Mouse (Mus musculus): ENCODE measurements at regions not wholly inside any gene's neighbourhood (a gene's known extent, or its start where the extent isn't known, plus 50 kb on each side); places are given as distances from the start of the nearest gene placed in this dataset.

GRCm38 (mm10) chr7:72787306-72787705, 480.9 kb upstream of the Mctp2 start:
- no peaks in the 10 kb centered on the region for H3K27me3 ChIP-seq (ENCODE audit: control insufficient read depth, insufficient read depth, insufficient read length)
- H3K79me3 ChIP-seq (ENCODE audit: low read depth) = no peaks in the 10 kb centered on the region

GRCm38 (mm10) chr7:72788261-72788660, 481.9 kb upstream of the Mctp2 start:
- TF ChIP-seq USF1 (IDR thresholded peaks at IDR 0.05; ENCODE audit: low read depth) = no peak
- TF ChIP-seq MYOG (IDR thresholded peaks at IDR 0.05; ENCODE audit: control insufficient read depth, extremely low read depth, insufficient read length) = no peak
- TF ChIP-seq CEBPB (IDR thresholded peaks at IDR 0.05; ENCODE audit: low read depth) = no peak
- TF ChIP-seq FOSL1 (IDR thresholded peaks at IDR 0.05; ENCODE audit: insufficient read depth, low read length, poor library complexity, severe bottlenecking) = no peak
- TF ChIP-seq MAX (IDR thresholded peaks at IDR 0.05) = no peak
- TF ChIP-seq MYOD1 (IDR thresholded peaks at IDR 0.05; ENCODE audit: control insufficient read depth, insufficient read length, low read depth) = no peak
- no peak for TF ChIP-seq CTCF (IDR thresholded peaks at IDR 0.05; ENCODE audit: control insufficient read depth, insufficient read depth, insufficient read length)
- Histone ChIP-seq H3K79me3 (ENCODE audit: low read depth) (no peaks in the 10 kb centered on the region), H3K27me3 (ENCODE audit: control insufficient read depth, insufficient read depth, insufficient read length) (no peaks in the 10 kb centered on the region), H3K36me3 (ENCODE audit: control insufficient read depth, insufficient read depth) (no peaks in the 10 kb centered on the region), H3K4me3 (ENCODE audit: insufficient read depth, poor library complexity, severe bottlenecking) (no peak overlapping the region), H3K79me2 (ENCODE audit: control insufficient read depth, insufficient read depth) (no peaks in the 10 kb centered on the region), H3ac (ENCODE audit: control insufficient read depth, insufficient read length, low read depth) (no peak overlapping the region)

More at GRCm38 (mm10) chr7:72787306-72787705, 480.9 kb upstream of the Mctp2 start:
- Histone ChIP-seq H3ac (ENCODE audit: control insufficient read depth, insufficient read length, low read depth) (no peak overlapping the region), H3K79me2 (ENCODE audit: control insufficient read depth, insufficient read depth) (no peaks in the 10 kb centered on the region), H3K36me3 (ENCODE audit: control insufficient read depth, insufficient read depth) (no peaks in the 10 kb centered on the region), H3K4me3 (ENCODE audit: insufficient read depth, poor library complexity, severe bottlenecking) (no peak overlapping the region)
- TF ChIP-seq USF1 (IDR thresholded peaks at IDR 0.05; ENCODE audit: low read depth) (no peak), MYOD1 (IDR thresholded peaks at IDR 0.05; ENCODE audit: control insufficient read depth, insufficient read length, low read depth) (no peak), CEBPB (IDR thresholded peaks at IDR 0.05; ENCODE audit: low read depth) (no peak), FOSL1 (IDR thresholded peaks at IDR 0.05; ENCODE audit: insufficient read depth, low read length, poor library complexity, severe bottlenecking) (no peak), CTCF (IDR thresholded peaks at IDR 0.05; ENCODE audit: control insufficient read depth, insufficient read depth, insufficient read length) (no peak), MYOG (IDR thresholded peaks at IDR 0.05; ENCODE audit: control insufficient read depth, extremely low read depth, insufficient read length) (no peak), MAX (IDR thresholded peaks at IDR 0.05) (no peak)

- H3K36me3 ChIP-seq (ENCODE audit: control insufficient read depth, insufficient read depth) = no peaks in the 10 kb centered on the region
- no peaks in the 10 kb centered on the region for H3K79me3 ChIP-seq (ENCODE audit: low read depth)
- TF ChIP-seq CEBPB (IDR thresholded peaks at IDR 0.05; ENCODE audit: low read depth) (no peak), MYOD1 (IDR thresholded peaks at IDR 0.05; ENCODE audit: control insufficient read depth, insufficient read length, low read depth) (no peak), CTCF (IDR thresholded peaks at IDR 0.05; ENCODE audit: control insufficient read depth, insufficient read depth, insufficient read length) (no peak), MAX (IDR thresholded peaks at IDR 0.05) (no peak), MYOG (IDR thresholded peaks at IDR 0.05; ENCODE audit: control insufficient read depth, extremely low read depth, insufficient read length) (no peak), FOSL1 (IDR thresholded peaks at IDR 0.05; ENCODE audit: insufficient read depth, low read length, poor library complexity, severe bottlenecking) (no peak), USF1 (IDR thresholded peaks at IDR 0.05; ENCODE audit: low read depth) (no peak)
- no peak overlapping the region for H3ac ChIP-seq (ENCODE audit: control insufficient read depth, insufficient read length, low read depth)
- H3K27me3 ChIP-seq (ENCODE audit: control insufficient read depth, insufficient read depth, insufficient read length) = no peaks in the 10 kb centered on the region
- no peak overlapping the region for H3K4me3 ChIP-seq (ENCODE audit: insufficient read depth, poor library complexity, severe bottlenecking)
- no peaks in the 10 kb centered on the region for H3K79me2 ChIP-seq (ENCODE audit: control insufficient read depth, insufficient read depth)
Observed at GRCm38 (mm10) chr7:72822142-72822541, 515.7 kb upstream of the Mctp2 start.

GRCm38 (mm10) chr7:72826597-72826996, 520.2 kb upstream of the Mctp2 start:
- Histone ChIP-seq H3K79me2 (ENCODE audit: control insufficient read depth, insufficient read depth) (no peaks in the 10 kb centered on the region), H3K27me3 (ENCODE audit: control insufficient read depth, insufficient read depth, insufficient read length) (no peaks in the 10 kb centered on the region), H3K36me3 (ENCODE audit: control insufficient read depth, insufficient read depth) (no peaks in the 10 kb centered on the region), H3K4me3 (ENCODE audit: insufficient read depth, poor library complexity, severe bottlenecking) (no peak overlapping the region), H3ac (ENCODE audit: control insufficient read depth, insufficient read length, low read depth) (no peak overlapping the region), H3K79me3 (ENCODE audit: low read depth) (no peaks in the 10 kb centered on the region)
- TF ChIP-seq USF1 (IDR thresholded peaks at IDR 0.05; ENCODE audit: low read depth) = no peak
- TF ChIP-seq MYOG (IDR thresholded peaks at IDR 0.05; ENCODE audit: control insufficient read depth, extremely low read depth, insufficient read length) = no peak

- H3K4me3 ChIP-seq (ENCODE audit: insufficient read depth, poor library complexity, severe bottlenecking) = no peak overlapping the region
Observed at GRCm38 (mm10) chr7:72835423-72835822, 529.0 kb upstream of the Mctp2 start.

GRCm38 (mm10) chr7:72836026-72836425, 529.6 kb upstream of the Mctp2 start:
- no peak overlapping the region for H3ac ChIP-seq (ENCODE audit: control insufficient read depth, insufficient read length, low read depth)
- no peaks in the 10 kb centered on the region for H3K36me3 ChIP-seq (ENCODE audit: control insufficient read depth, insufficient read depth)
- no peak overlapping the region for H3K4me3 ChIP-seq (ENCODE audit: insufficient read depth, poor library complexity, severe bottlenecking)
- H3K27me3 ChIP-seq (ENCODE audit: control insufficient read depth, insufficient read depth, insufficient read length) = no peaks in the 10 kb centered on the region
- no peaks in the 10 kb centered on the region for H3K79me2 ChIP-seq (ENCODE audit: control insufficient read depth, insufficient read depth)
- H3K79me3 ChIP-seq (ENCODE audit: low read depth) = no peaks in the 10 kb centered on the region
- TF ChIP-seq MYOG (IDR thresholded peaks at IDR 0.05; ENCODE audit: control insufficient read depth, extremely low read depth, insufficient read length) = no peak
- no peak for TF ChIP-seq MYOD1 (IDR thresholded peaks at IDR 0.05; ENCODE audit: control insufficient read depth, insufficient read length, low read depth)
- TF ChIP-seq FOSL1 (IDR thresholded peaks at IDR 0.05; ENCODE audit: insufficient read depth, low read length, poor library complexity, severe bottlenecking) = no peak
- TF ChIP-seq CTCF (IDR thresholded peaks at IDR 0.05; ENCODE audit: control insufficient read depth, insufficient read depth, insufficient read length) = no peak
- TF ChIP-seq USF1 (IDR thresholded peaks at IDR 0.05; ENCODE audit: low read depth) = no peak
- TF ChIP-seq CEBPB (IDR thresholded peaks at IDR 0.05; ENCODE audit: low read depth) = no peak
- TF ChIP-seq MAX (IDR thresholded peaks at IDR 0.05) = no peak

More at GRCm38 (mm10) chr7:72835423-72835822, 529.0 kb upstream of the Mctp2 start:
- no peaks in the 10 kb centered on the region for H3K79me3 ChIP-seq (ENCODE audit: low read depth)
- H3K36me3 ChIP-seq (ENCODE audit: control insufficient read depth, insufficient read depth) = no peaks in the 10 kb centered on the region
- H3ac ChIP-seq (ENCODE audit: control insufficient read depth, insufficient read length, low read depth) = no peak overlapping the region
- H3K79me2 ChIP-seq (ENCODE audit: control insufficient read depth, insufficient read depth) = no peaks in the 10 kb centered on the region
- TF ChIP-seq USF1 (IDR thresholded peaks at IDR 0.05; ENCODE audit: low read depth) = no peak
- TF ChIP-seq CTCF (IDR thresholded peaks at IDR 0.05; ENCODE audit: control insufficient read depth, insufficient read depth, insufficient read length) = no peak
- TF ChIP-seq MAX (IDR thresholded peaks at IDR 0.05) = no peak
- TF ChIP-seq MYOD1 (IDR thresholded peaks at IDR 0.05; ENCODE audit: control insufficient read depth, insufficient read length, low read depth) = no peak
- TF ChIP-seq FOSL1 (IDR thresholded peaks at IDR 0.05; ENCODE audit: insufficient read depth, low read length, poor library complexity, severe bottlenecking) = no peak
- TF ChIP-seq MYOG (IDR thresholded peaks at IDR 0.05; ENCODE audit: control insufficient read depth, extremely low read depth, insufficient read length) = no peak
- TF ChIP-seq CEBPB (IDR thresholded peaks at IDR 0.05; ENCODE audit: low read depth) = no peak
- H3K27me3 ChIP-seq (ENCODE audit: control insufficient read depth, insufficient read depth, insufficient read length) = no peaks in the 10 kb centered on the region
